Mouse (Mus musculus) cerebellum, adult (tissue): ENCODE data around the gene 1810010H24Rik.
"Not testable (repeated sequence)": the region's sequence is repeated elsewhere in the genome, so short reads cannot be mapped to it uniquely, and the experiment has no call there.

ENCODE experiments used
- ATAC-seq: cut with Nextera tagmentation; 2 replicates; pipeline ENCODE4 v1.9.2; 2017; ENCODE audit warnings: mild to moderate bottlenecking, moderate library complexity, mixed read lengths; ENCODE audit not compliant: insufficient number of reproducible peaks, low FRiP score, low TSS enrichment

Gene 1810010H24Rik

GRCm38 (mm10) chr11:107012324-107013017 lies 13.0 kb upstream of the 1810010H24Rik start:
- ATAC-seq, result peak; percentile 91

GRCm38 (mm10) chr11:107014020-107014585 lies 11.4 kb upstream of the 1810010H24Rik start:
- ATAC-seq, result no peak

GRCm38 (mm10) chr11:107014597-107015309 lies 10.7 kb upstream of the 1810010H24Rik start:
- no peak for ATAC-seq

- not testable (repeated sequence) for ATAC-seq
Observed at GRCm38 (mm10) chr11:107015535-107016187, 9.8 kb upstream of the 1810010H24Rik start.

GRCm38 (mm10) chr11:107016893-107017292 lies 8.6 kb upstream of the 1810010H24Rik start:
- no peak for ATAC-seq

- ATAC-seq, result no peak
Observed at GRCm38 (mm10) chr11:107017339-107017886, 8.1 kb upstream of the 1810010H24Rik start.

- ATAC-seq, result no peak
Observed at GRCm38 (mm10) chr11:107018606-107019005, 6.9 kb upstream of the 1810010H24Rik start.

- ATAC-seq, result no peak
Observed at GRCm38 (mm10) chr11:107019318-107019717, 6.2 kb upstream of the 1810010H24Rik start.

GRCm38 (mm10) chr11:107019722-107020121 lies 5.8 kb upstream of the 1810010H24Rik start:
- ATAC-seq, result not testable (repeated sequence)

- no peak for ATAC-seq
Observed at GRCm38 (mm10) chr11:107022050-107022683, 3.3 kb upstream of the 1810010H24Rik start.

- ATAC-seq, result no peak
Observed at GRCm38 (mm10) chr11:107024406-107024805, 1.1 kb upstream of the 1810010H24Rik start.

- ATAC-seq, result no peak
Observed at GRCm38 (mm10) chr11:107026554-107027430, 1.3 kb downstream of the 1810010H24Rik start.

- ATAC-seq, result peak; percentile 83
Observed at GRCm38 (mm10) chr11:107027431-107028274, 2.2 kb downstream of the 1810010H24Rik start.

- ATAC-seq, result no peak
Observed at GRCm38 (mm10) chr11:107028275-107028618, 2.8 kb downstream of the 1810010H24Rik start.

- no peak for ATAC-seq
Observed at GRCm38 (mm10) chr11:107028754-107029153, 3.3 kb downstream of the 1810010H24Rik start.

- no peak for ATAC-seq
Observed at GRCm38 (mm10) chr11:107029536-107029935, 4.1 kb downstream of the 1810010H24Rik start.

GRCm38 (mm10) chr11:107031635-107032034 lies 6.2 kb downstream of the 1810010H24Rik start:
- no peak for ATAC-seq

GRCm38 (mm10) chr11:107034085-107034810 lies 8.8 kb downstream of the 1810010H24Rik start:
- ATAC-seq, result no peak
